Mouse (Mus musculus) neural tube, embryonic 15.5 days (tissue): ENCODE data around the gene Vinac1. TPM values are rescaled to one million over a fixed set of nuclear protein-coding genes. Genes with fewer than 3 reads are reported as not detected.

Experiments
- ATAC-seq: fragments of 200-750 bp; cut with Nextera tagmentation; 2 replicates; pipeline ENCODE4 v1.8.0; 2017; ENCODE audit warnings: mild to moderate bottlenecking, moderate TSS enrichment, moderate library complexity; ENCODE audit not compliant: low FRiP score
- H3K27ac ChIP-seq: fragments of 300-500 bp; sonication (generic); replicated peaks from 2 replicates; pipeline ENCODE4 v1.5.1; 2015; ENCODE audit warnings: mild to moderate bottlenecking, inconsistent platforms
- H3K27me3 ChIP-seq: fragments of 300-500 bp; sonication (generic); replicated peaks from 2 replicates; pipeline ENCODE4 v1.6.1; 2015; ENCODE audit warnings: inconsistent platforms
- H3K36me3 ChIP-seq: fragments of 300-500 bp; sonication (generic); 2 replicates; pipeline ENCODE4 v1.6.1; 2015; ENCODE audit warnings: inconsistent platforms
- H3K4me1 ChIP-seq: fragments of 300-500 bp; sonication (generic); 2 replicates; pipeline ENCODE4 v1.6.1; 2015; ENCODE audit warnings: inconsistent platforms
- H3K4me2 ChIP-seq: fragments of 300-500 bp; sonication (generic); 2 replicates; pipeline ENCODE4 v1.6.1; 2015; ENCODE audit warnings: inconsistent platforms, mild to moderate bottlenecking, moderate library complexity
- H3K4me3 ChIP-seq: fragments of 300-500 bp; sonication (generic); replicated peaks from 2 replicates; pipeline ENCODE4 v1.5.1; 2015; ENCODE audit warnings: mild to moderate bottlenecking, inconsistent platforms
- H3K9ac ChIP-seq: fragments of 300-500 bp; sonication (generic); replicated peaks from 2 replicates; pipeline ENCODE4 v1.6.1; 2015; ENCODE audit warnings: mild to moderate bottlenecking, inconsistent platforms
- H3K9me3 ChIP-seq: fragments of 300-500 bp; sonication (generic); replicated peaks from 2 replicates; pipeline ENCODE4 v1.6.1; 2016; ENCODE audit warnings: inconsistent platforms
- whole genome bisulfite sequencing: fragments of 180-500 bp; shearing (Covaris S2); methylation state at CpG from one replicate; pipeline ENCODE4 v1.1.7; 2015; ENCODE audit warnings: mixed read lengths; 5-methylcytosine and 5-hydroxymethylcytosine counted together
- polyA plus RNA-seq: library from polyadenylated mRNA; unstranded; fragments of >200 nt; fragmentation: Nextera tagmentation; extraction: Ambion mirVana; gene quantifications from 2 replicates; pipeline ENCODE4 v1.2.1, GENCODE M21; 2015

The Vinac1 gene
- polyA plus RNA-seq, 1 experiment from 2014 or later, result 0.86 TPM

DNA sequence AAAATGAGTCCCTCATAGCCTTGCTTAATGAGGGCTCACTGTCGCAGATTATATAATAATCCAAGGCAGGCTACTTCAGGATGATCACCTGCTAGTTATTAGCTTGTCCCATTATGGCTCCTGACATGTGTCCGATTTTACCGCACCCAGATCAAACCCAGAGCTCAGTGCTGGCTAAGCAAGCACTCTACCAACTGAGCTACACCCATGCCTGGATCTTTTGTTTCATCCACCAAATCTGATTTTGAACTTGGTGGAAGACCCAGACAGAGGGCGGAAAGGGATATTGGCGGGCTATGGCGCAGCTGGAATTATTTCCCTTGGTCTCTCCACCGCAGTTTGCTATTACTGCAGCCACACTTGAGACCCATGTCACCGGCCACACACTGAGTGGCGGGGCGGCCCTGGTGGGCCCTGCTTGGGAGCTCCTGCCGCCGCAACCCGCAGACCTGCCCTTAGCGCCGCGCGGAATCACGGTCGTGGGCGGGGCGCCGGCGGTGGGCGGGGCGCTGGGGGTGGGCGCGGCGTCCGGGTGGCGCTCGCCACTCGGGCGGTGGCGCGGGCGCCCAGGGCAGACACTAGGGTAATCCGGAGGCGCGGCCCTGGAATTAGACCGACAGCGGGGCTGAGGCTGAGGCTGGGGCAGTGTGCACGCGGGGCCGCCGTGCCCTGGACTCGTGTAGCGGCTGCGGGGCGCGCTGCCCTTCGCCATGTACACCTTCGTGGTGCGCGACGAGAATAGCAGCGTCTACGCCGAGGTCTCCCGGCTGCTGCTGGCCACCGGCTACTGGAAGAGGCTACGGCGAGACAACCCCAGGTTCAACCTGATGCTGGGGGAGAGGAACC is 17.7 kb upstream of the Vinac1 start, which contains the start of gene Ttl:
Ttl (plus strand) TSS at position 506 of the 846 bp plus-strand sequence.
- H3K4me1 ChIP-seq, result peaks cover 48% of the 10 kb centered on the region
- ATAC-seq, result peak; percentile 95
- peak within 1 kb of the TSS; percentile 88 for H3K27ac ChIP-seq
- peaks cover 8% of the 10 kb centered on the region; the same call in 1 of the 2 replicates for H3K36me3 ChIP-seq
- peak within 1 kb of the TSS; percentile 87 for H3K4me3 ChIP-seq
- WGBS, result 2% methylated on average over 43 of the region's 62 CpGs
- peak within 1 kb of the TSS; percentile 92 for H3K9ac ChIP-seq
- peak within 1 kb of the TSS; percentile 82 for H3K4me2 ChIP-seq
- no peaks in the 10 kb centered on the region for H3K27me3 ChIP-seq
- no peaks in the 10 kb centered on the region for H3K9me3 ChIP-seq

DNA sequence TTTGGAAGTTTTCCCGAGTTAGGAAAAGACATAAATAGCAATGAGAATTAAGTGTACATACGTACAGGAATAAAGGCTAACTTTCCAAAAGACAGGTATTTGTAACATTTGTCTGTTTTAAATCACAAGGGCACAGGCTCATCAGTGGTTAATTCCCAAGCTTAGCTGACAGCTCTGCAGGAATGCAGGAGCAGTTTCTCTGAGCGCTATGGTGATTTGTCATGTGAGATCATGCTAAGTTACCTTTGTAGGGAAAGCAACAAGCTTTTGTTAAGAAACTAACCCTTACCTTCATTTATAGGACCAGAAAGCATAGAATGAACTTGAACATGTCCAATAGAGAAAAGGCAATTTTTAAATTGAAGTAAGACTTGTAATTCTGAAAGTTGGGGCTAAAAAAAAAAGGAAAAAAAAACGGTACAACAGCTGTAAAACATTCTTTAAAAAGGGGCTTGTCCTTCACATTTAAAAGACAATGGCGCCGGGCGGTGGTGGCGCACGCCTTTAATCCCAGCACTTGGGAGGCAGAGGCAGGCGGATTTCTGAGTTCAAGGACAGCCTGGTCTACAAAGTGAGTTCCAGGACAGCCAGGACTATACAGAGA is 13.6 kb upstream of the Vinac1 start:
- Histone ChIP-seq H3K4me3 (no peak overlapping the region), H3K9ac (no peak overlapping the region), H3K27ac (no peak overlapping the region), H3K27me3 (no peaks in the 10 kb centered on the region), H3K4me2 (no peak overlapping the region), H3K36me3 (no peaks in the 10 kb centered on the region), H3K9me3 (no peaks in the 10 kb centered on the region), H3K4me1 (peaks cover 9% of the 10 kb centered on the region)
- ATAC-seq, result no peak
- WGBS, result 84% methylated on average over 10 of the region's 10 CpGs

DNA sequence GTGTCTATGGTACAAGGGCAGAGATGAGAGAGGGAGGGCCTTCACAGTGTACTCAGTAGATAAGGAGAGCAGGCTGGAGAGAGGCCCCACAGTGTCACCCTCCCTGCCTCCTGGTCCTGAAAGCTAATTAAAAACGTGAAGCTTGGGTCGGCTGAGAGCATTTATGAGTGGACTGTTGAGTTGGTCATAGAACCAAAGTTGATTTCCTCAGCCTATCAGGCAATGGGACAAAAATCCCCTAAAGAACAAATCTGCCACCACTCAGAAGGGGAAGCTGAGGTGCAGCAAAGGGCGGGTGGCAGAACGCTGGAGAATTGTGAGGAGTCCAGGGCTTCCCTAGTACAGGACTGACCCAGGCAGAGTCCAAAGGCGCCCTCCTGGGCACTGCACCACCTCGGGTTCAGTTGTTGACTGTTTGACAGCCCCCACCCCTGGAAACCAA is 10.0 kb upstream of the Vinac1 start:
- 83% methylated on average over 6 of the region's 6 CpGs for WGBS
- H3K27ac ChIP-seq, result no peak overlapping the region

DNA sequence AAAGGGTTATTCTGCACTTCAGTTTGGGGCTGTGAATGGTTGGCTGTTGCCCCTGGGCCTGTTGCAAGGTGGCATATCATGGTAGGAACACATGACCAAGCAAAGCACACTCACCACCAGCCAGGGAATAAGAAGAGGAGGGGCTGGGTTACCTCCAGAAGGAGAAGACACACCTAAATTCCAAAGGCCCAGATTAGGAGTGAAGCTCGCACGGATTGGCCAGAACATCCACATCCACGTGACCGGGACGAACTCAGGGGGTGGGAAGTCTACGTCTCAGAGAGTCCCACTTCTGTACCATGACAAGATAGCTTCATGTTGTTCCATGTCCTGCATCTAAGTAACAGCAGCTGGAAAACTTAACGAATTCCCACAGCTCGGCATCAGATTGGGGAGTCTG is 9.3 kb upstream of the Vinac1 start:
- no peaks in the 10 kb centered on the region for H3K36me3 ChIP-seq
- H3K4me2 ChIP-seq, result no peak overlapping the region
- no peak overlapping the region for H3K27ac ChIP-seq
- no peak for ATAC-seq
- H3K9ac ChIP-seq, result no peak overlapping the region
- H3K4me1 ChIP-seq, result no peaks in the 10 kb centered on the region
- H3K4me3 ChIP-seq, result no peak overlapping the region
- no peaks in the 10 kb centered on the region for H3K9me3 ChIP-seq
- H3K27me3 ChIP-seq, result no peaks in the 10 kb centered on the region
- WGBS, result 97% methylated on average over 8 of the region's 8 CpGs

More for the DNA sequence above, 10.0 kb upstream of the Vinac1 start:
- H3K27me3 ChIP-seq, result no peaks in the 10 kb centered on the region
- H3K36me3 ChIP-seq, result no peaks in the 10 kb centered on the region
- no peak overlapping the region for H3K4me2 ChIP-seq
- no peaks in the 10 kb centered on the region for H3K4me1 ChIP-seq
- no peaks in the 10 kb centered on the region for H3K9me3 ChIP-seq
- no peak overlapping the region for H3K9ac ChIP-seq
- no peak overlapping the region for H3K4me3 ChIP-seq
- no peak for ATAC-seq

DNA sequence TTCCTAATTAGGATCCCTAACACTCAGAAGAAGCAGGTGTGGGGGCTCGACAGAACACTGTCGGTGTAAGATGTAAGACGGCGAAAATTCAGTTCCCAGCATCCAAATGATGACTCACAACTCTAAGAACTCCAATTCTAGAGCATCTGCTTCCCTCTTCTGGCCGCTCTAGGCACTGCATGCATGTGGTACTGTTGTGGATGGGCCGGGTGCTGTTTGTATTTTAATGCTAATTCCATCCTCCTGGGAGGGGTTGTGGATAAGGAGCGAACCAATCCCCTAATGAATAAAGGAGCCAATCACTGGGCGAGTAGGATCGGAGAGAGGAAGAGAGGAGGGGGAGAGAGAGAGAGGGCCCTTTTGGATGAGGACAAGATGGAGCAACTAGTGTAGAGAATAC is 8.6 kb upstream of the Vinac1 start:
- ATAC-seq, result no peak
- no peaks in the 10 kb centered on the region for H3K27me3 ChIP-seq
- no peak overlapping the region for H3K4me2 ChIP-seq
- H3K4me3 ChIP-seq, result no peak overlapping the region
- no peak overlapping the region for H3K27ac ChIP-seq
- no peaks in the 10 kb centered on the region for H3K36me3 ChIP-seq
- H3K9me3 ChIP-seq, result no peaks in the 10 kb centered on the region
- 48% methylated on average over 9 of the region's 9 CpGs for WGBS
- H3K4me1 ChIP-seq, result no peaks in the 10 kb centered on the region
- H3K9ac ChIP-seq, result no peak overlapping the region

DNA sequence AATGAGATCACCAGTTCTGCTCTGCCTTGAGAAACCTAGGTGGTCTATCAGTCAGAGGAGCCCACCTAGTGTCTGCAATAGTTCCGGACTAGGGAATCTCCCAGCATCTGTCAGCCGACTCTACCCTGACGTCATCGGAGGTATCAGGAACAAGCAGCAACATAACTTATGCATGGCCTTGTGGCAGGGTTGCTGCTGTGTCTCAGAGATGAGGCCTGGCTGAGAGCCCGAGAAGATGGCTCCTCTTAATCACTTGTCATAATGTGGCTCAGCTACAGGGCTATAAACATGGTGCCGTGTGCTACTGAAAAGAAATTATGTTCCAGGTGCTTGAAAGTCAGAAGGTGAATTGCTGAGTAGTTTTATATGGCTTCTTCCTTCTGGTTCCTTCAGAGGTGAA is 7.8 kb upstream of the Vinac1 start:
- Histone ChIP-seq H3K27me3 (no peaks in the 10 kb centered on the region), H3K9me3 (no peaks in the 10 kb centered on the region), H3K9ac (no peak overlapping the region), H3K4me1 (no peaks in the 10 kb centered on the region), H3K27ac (no peak overlapping the region), H3K4me3 (no peak overlapping the region), H3K36me3 (no peaks in the 10 kb centered on the region), H3K4me2 (no peak overlapping the region)
- ATAC-seq, result no peak
- WGBS, result 85% methylated on average over 6 of the region's 6 CpGs

DNA sequence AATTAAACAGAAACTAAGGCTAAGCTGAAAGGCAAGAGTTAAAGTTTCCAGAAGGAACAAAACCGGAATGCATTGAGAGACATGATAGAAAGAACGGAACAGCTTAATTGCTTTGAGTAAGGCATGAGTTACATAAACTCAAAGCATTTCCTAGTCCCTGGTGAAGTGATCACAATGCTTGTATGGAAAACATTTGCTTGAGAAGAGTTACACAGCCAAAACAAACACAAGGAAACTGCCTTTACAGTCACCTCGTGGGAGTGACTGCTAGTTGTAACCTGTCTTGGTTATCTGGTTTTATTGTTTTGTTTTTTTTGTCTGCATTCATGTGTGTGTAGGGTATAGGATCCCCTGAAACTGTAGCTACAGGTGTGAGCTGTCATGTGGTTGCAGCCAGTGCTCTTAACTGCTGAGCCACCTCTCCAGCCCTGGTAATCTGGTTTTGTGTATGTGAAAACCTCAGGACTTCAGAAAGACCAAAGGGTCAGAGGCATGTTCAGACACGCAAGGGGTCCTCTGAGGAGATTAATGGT is 4.5 kb upstream of the Vinac1 start:
- WGBS, result 71% methylated on average over 4 of the region's 4 CpGs
- Histone ChIP-seq H3K4me1 (no peaks in the 10 kb centered on the region), H3K27ac (no peak overlapping the region), H3K27me3 (no peaks in the 10 kb centered on the region), H3K9me3 (no peaks in the 10 kb centered on the region), H3K4me3 (no peak overlapping the region), H3K4me2 (no peak overlapping the region), H3K9ac (no peak overlapping the region), H3K36me3 (no peaks in the 10 kb centered on the region)
- ATAC-seq, result no peak

DNA sequence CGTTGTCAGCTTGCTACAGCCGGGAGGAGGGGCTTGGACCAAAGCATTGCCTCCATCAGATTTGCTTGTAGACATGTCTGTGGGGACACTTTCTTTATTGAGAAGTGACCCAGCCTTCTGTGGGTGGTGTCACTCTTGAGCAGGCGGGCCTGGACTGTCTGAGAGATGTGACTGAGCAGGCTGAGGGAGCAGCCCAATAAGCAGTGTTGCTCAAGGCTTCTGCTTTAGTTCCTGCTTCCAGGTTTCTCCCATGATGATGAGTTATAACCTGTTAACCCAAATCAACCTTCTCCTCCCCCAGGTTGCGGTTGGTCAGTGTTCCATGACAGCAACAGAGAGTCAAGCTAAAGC is 1.2 kb downstream of the Vinac1 start:
- Histone ChIP-seq H3K27me3 (no peaks in the 10 kb centered on the region), H3K9ac (no peak overlapping the region), H3K4me3 (no peak overlapping the region), H3K9me3 (no peaks in the 10 kb centered on the region), H3K36me3 (no peaks in the 10 kb centered on the region), H3K27ac (no peak overlapping the region), H3K4me2 (no peak overlapping the region), H3K4me1 (no peaks in the 10 kb centered on the region)
- ATAC-seq, result no peak
- WGBS, result 79% methylated on average over 4 of the region's 4 CpGs

DNA sequence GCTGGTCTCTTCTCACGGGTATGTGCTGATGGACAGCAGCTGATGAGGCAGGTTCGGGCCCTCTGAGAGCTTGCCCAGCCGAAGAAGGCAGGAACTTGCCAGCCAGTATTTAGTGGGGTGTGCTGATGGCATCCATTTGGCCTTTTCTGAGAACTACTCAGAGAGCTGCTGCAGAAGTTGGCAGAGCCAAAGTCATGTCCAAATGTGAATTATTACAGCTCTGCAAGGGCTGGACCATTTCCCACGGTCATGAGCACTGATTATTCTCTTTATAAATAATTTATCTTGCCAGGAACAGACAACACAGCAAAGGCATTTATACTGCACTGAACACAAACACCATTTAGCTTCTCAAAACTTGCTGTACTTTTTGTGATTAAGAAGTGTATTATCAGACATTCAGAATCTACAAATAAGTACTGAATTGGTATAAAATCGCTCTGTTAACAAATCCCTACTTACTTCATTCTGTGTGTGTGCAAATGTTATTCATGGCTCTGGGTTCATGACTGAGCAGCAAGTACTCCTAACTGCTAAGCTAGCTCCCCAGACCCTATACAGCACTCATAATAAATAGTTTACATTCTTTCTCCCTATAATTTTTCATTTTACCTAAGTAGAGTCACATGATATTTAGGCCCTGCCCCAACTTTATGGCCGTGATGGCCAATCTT is 1.7 kb downstream of the Vinac1 start:
- Histone ChIP-seq H3K4me1 (no peaks in the 10 kb centered on the region), H3K4me3 (no peak overlapping the region), H3K9ac (no peak overlapping the region), H3K27ac (no peak overlapping the region), H3K36me3 (no peaks in the 10 kb centered on the region), H3K4me2 (no peak overlapping the region), H3K9me3 (no peaks in the 10 kb centered on the region), H3K27me3 (no peaks in the 10 kb centered on the region)
- ATAC-seq, result peak; percentile 72
- WGBS, result 59% methylated on average over 6 of the region's 6 CpGs

DNA sequence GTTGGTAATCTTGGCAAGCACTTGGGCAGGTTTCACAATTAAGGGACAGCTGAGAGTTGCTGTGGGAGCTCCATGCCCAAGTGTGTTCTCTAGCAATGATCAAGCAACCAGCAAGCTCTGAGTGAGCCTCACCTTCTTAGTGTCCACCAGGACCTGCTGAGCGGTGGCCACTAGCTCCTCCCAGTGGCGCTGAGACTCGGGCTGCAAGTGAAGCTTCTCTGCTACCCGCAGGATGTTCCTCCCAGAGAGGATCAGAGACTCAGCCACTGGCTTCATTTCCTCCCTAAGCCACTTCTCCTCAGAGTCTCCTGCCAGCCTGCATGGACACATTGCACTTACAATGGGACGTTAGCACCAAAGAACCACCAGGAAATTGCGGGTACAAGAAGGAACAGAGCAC is 7.4 kb downstream of the Vinac1 start:
- no peak for ATAC-seq
- H3K4me2 ChIP-seq, result no peak overlapping the region
- WGBS, result 39% methylated on average over 6 of the region's 6 CpGs
- no peaks in the 10 kb centered on the region for H3K9me3 ChIP-seq
- no peak overlapping the region for H3K27ac ChIP-seq
- H3K36me3 ChIP-seq, result no peaks in the 10 kb centered on the region
- peaks cover 14% of the 10 kb centered on the region for H3K4me1 ChIP-seq
- no peak overlapping the region for H3K4me3 ChIP-seq
- H3K9ac ChIP-seq, result no peak overlapping the region
- H3K27me3 ChIP-seq, result peaks cover 16% of the 10 kb centered on the region; the same call in 1 of the 2 replicates

DNA sequence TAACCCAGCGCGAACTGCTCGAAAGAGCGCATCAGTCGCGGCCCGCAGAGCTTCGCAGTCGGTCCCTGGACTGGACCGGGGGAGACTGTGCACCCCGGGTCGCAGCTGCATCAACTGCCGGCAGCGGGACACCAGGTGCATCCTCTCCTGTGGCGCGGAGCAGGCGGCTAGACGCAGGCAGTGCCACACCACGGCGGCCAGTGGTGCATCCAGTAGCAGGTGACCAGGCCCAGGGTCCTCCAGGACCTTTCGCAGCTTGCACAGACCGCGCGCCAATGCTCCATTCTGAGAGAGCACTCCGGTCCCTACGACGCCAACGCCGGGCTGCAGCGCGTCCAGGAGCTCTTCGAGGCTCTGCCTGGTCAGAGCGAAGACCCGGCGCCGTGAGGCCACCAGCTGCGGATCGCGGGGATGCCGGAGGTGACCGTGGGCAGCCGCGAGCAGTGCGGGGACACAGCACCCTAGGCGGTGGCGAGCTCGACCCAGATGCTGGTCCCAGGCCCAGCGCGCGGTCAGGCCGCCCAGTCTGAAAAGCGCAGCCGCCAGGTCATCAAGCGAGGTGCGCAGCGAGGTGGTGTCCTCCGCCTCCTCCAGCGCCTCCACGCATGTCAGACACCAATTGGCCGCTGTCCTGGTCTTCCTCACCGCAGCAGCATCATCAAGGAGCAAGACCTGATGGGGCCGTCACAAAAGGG is 8.9 kb downstream of the Vinac1 start:
- WGBS, result 1% methylated on average over 62 of the region's 62 CpGs
- H3K4me2 ChIP-seq, result peak overlapping the region; percentile 98
- H3K27me3 ChIP-seq, result peaks cover 16% of the 10 kb centered on the region; the same call in 1 of the 2 replicates
- peak overlapping the region; percentile 60 for H3K9ac ChIP-seq
- peak overlapping the region; percentile 48; the same call in 1 of the 2 replicates for H3K27ac ChIP-seq
- H3K4me1 ChIP-seq, result peaks cover 14% of the 10 kb centered on the region
- no peaks in the 10 kb centered on the region for H3K36me3 ChIP-seq
- H3K9me3 ChIP-seq, result no peaks in the 10 kb centered on the region
- ATAC-seq, result peak; percentile 88
- peak overlapping the region; percentile 48 for H3K4me3 ChIP-seq
